Mouse (Mus musculus): Measurements from ENCODE around the gene Slc2a9. TPM values are rescaled to one million over a fixed set of nuclear protein-coding genes. Genes with fewer than 3 reads are reported as not detected.
A peak's percentile ranks its signal among the peaks of the same experiment; 100 is the strongest.

Gene Slc2a9
- polyA plus RNA-seq (2014; fragmentation: Nextera tagmentation; extraction: Ambion mirVana) = 0.48 and 0.62 TPM in 2 replicates

DNA sequence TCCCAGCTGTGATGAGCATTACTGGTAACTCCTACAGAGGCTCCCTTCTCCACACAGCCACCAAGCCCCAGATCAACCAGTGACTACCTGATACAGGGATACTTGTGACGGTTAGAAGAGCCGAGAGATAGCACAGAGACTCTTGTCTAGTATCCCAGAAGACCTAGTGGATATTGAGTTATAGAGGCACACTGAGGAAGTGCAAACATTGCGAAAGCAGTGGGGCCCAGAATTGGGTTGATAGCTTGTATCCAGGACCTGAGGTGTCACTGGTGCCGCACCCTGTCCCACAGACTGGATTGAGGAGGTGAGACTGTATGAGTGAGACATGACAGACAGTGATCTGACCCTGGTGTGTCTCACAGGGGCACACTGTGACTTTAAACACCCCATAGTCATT, at the start of gene Slc2a9:
TSS of gene Slc2a9 (minus strand) at position 152 of the 400 bp plus-strand sequence.
- no peak for ATAC-seq
- DNase-seq (ENCODE audit: low spot score) = no peak
- Histone ChIP-seq H3K9ac (ENCODE audit: low read length) (no peak within 1 kb of the TSS), H3K27ac (ENCODE audit: low read depth, low read length) (no peak within 1 kb of the TSS), H3K27me3 (replicated peaks; ENCODE audit: control insufficient read depth, insufficient read depth, low read length) (no peaks in the 10 kb centered on the region), H3K4me3 (ENCODE audit: low read depth, low read length) (no peak within 1 kb of the TSS), H3K4me2 (ENCODE audit: low read length) (no peak within 1 kb of the TSS), H3K4me1 (ENCODE audit: control insufficient read depth, insufficient read depth, low read length) (no peaks in the 10 kb centered on the region), H3K36me3 (ENCODE audit: control insufficient read depth, insufficient read depth, low read length) (no peaks in the 10 kb centered on the region), H3K9me3 (replicated peaks; ENCODE audit: control insufficient read depth, low read length) (no peaks in the 10 kb centered on the region)
- WGBS = 84% methylated on average over 4 of the region's 4 CpGs

DNA sequence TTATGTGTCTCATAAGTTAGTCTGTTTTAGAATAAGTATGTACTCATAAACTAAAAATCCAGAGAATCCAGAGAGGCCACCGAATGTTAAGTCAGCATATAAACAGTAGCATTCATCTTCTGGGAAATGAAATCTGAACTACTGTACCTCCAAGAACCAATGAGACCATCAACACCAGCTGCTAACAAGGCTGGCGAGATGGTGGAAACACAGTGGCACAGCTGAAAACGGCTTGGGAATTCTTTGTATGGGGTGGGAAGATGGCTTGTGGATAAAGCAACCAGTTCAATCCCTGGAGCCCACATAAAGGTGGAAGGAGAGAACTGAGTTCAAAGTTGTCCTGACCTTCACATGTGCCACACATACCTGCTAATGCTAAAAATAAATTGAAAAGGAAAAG, 49.7 kb upstream of the Slc2a9 start:
- H3K4me2 ChIP-seq (ENCODE audit: low read length) = no peak overlapping the region
- H3K9ac ChIP-seq (ENCODE audit: low read length) = no peak overlapping the region
- H3K27ac ChIP-seq (ENCODE audit: low read depth, low read length) = no peak overlapping the region
- no peak overlapping the region for H3K4me3 ChIP-seq (ENCODE audit: low read depth, low read length)
- peaks cover 82% of the 10 kb centered on the region for H3K36me3 ChIP-seq (ENCODE audit: control insufficient read depth, insufficient read depth, low read length)
- H3K9me3 ChIP-seq (replicated peaks; ENCODE audit: control insufficient read depth, low read length) = no peaks in the 10 kb centered on the region
- ATAC-seq (no peak), DNase-seq (ENCODE audit: low spot score) (no peak)
- H3K4me1 ChIP-seq (ENCODE audit: control insufficient read depth, insufficient read depth, low read length) = no peaks in the 10 kb centered on the region; the same call in 1 of the 2 replicates
- WGBS = 85% methylated on average over 3 of the region's 3 CpGs
- no peaks in the 10 kb centered on the region for H3K27me3 ChIP-seq (replicated peaks; ENCODE audit: control insufficient read depth, insufficient read depth, low read length)

DNA sequence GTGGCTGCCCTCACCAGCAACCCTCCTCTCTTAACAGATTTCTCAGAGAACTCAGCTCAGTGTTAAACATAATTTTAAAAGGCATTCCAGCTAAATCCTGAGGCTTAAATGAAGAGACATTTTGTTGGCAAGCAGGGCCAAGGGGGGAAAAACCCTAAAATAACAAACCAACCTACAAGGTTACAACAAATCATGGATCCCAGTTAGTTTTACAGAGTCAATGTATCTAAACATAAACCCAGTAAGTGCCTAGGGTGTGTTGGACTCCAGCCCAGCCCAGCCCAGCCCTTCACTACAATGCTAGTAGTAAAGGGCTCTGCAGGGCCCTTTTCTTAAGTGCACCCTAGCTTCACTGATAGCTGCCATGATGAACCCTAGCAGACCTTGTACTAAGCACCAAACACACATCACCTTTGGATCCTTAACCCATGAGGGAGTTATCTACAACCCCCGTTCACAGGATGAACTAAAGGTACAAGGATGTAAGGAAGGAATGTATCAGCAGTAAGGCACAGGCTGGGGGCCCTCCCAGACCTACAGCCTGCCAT, 47.4 kb upstream of the Slc2a9 start:
- Histone ChIP-seq H3K27ac (ENCODE audit: low read depth, low read length) (no peak overlapping the region; the same call in 1 of the 2 replicates), H3K4me2 (ENCODE audit: low read length) (no peak overlapping the region), H3K4me1 (ENCODE audit: control insufficient read depth, insufficient read depth, low read length) (peaks cover 3% of the 10 kb centered on the region; the same call in 1 of the 2 replicates), H3K4me3 (ENCODE audit: low read depth, low read length) (no peak overlapping the region), H3K36me3 (ENCODE audit: control insufficient read depth, insufficient read depth, low read length) (peaks cover 86% of the 10 kb centered on the region), H3K27me3 (replicated peaks; ENCODE audit: control insufficient read depth, insufficient read depth, low read length) (no peaks in the 10 kb centered on the region), H3K9me3 (replicated peaks; ENCODE audit: control insufficient read depth, low read length) (no peaks in the 10 kb centered on the region), H3K9ac (ENCODE audit: low read length) (no peak overlapping the region)
- DNase-seq (ENCODE audit: low spot score) = no peak
- WGBS = 74% methylated on average over 1 of the region's 1 CpGs
- no peak for ATAC-seq

DNA sequence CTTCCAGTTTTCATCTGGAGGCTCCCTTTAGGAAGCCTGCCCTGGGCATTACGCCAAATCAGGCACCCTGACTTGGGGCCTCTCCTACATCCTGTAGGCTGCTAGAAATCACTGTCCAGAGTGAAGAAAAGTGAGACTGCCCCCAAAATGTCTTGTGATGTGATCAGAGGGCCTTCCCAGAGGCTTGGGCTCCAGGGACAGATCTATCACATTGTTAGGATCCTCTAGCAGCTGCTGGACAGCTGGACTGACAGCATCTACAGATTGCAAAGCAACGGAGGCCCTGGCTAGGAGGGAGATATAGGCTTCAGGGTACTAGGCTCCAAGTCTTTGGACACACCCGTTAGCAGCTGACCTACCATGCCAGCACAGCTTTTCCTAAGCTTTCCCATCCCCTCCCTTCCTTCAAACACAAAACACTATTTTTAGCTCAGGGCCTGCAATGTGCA, 46.5 kb upstream of the Slc2a9 start:
- ATAC-seq (no peak), DNase-seq (ENCODE audit: low spot score) (peak; percentile 7)
- Histone ChIP-seq H3K4me1 (ENCODE audit: control insufficient read depth, insufficient read depth, low read length) (peaks cover 3% of the 10 kb centered on the region; the same call in 1 of the 2 replicates), H3K4me3 (ENCODE audit: low read depth, low read length) (no peak overlapping the region), H3K9me3 (replicated peaks; ENCODE audit: control insufficient read depth, low read length) (no peaks in the 10 kb centered on the region), H3K9ac (ENCODE audit: low read length) (no peak overlapping the region), H3K36me3 (ENCODE audit: control insufficient read depth, insufficient read depth, low read length) (peaks cover 87% of the 10 kb centered on the region), H3K4me2 (ENCODE audit: low read length) (no peak overlapping the region), H3K27ac (ENCODE audit: low read depth, low read length) (peak overlapping the region; percentile 39; the same call in 1 of the 2 replicates), H3K27me3 (replicated peaks; ENCODE audit: control insufficient read depth, insufficient read depth, low read length) (no peaks in the 10 kb centered on the region)
- 75% methylated on average over 3 of the region's 3 CpGs for WGBS

DNA sequence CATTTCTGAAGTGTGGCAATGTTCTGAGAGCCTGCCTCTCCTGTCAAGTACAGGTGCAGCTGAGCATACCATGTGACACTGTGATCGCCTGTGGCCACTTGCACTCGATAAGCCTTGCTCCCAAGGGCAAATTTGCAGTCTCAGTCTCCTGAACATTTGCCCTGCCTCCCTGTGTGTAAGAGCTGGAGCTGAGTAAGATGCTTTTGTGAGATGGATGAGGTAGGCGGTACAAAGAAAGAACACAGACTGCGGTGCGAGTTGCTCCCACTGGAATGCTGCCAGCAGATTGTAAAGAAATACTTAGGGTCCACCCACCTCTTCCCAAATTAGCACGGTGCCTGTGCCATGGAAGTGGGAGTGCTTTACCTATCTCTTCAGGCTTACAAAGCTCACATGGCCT, 44.4 kb upstream of the Slc2a9 start:
- DNase-seq (ENCODE audit: low spot score) = peak; percentile 19
- WGBS = 23% methylated on average over 6 of the region's 6 CpGs
- no peak for ATAC-seq

DNA sequence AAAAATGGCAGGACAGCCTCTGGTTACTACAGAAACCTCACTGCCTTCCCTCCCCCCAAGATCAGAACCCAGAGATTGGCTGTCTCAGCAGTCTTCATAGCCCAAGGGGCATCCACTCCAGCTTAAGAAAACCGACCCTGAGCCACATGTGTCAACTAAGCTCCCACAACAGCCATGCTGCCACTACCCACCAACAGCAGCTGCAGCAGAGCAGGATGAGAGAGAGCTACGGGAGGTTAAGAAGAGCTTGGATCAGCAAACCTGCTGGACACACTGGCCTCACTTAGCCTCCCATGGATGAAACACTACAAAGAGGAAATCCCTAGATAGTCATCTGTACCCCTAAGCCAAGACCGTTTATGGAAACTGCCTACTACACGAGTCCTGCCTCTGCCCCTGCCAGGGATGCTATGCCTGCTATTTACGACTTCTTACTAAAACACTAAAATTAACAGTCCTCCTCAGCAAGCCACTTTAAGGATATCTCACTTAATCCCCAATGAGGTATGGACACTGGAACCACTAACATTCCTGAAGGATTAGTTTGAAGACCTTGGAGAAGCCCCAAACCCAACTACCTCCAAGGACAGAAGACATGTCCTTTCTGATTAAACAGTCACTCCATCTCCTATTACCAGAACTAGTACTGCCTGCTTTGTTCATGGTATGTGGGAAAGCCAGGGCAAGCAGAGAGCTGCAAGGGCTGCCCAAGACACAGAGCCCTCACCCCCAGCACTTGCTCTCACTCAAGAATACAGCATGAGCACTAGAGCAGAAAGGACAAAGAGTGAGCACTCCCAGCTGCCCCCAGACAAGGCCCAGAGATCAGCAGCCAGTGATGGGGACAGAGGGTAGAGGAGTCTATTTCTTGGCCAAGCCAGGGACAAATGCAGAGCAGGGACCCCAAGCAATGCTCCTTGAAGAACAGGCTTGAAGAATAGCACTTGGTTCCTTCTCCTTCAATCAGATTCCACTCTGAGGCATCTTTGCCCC, 41.8 kb upstream of the Slc2a9 start:
- no peak overlapping the region for H3K4me3 ChIP-seq (ENCODE audit: low read depth, low read length)
- no peak overlapping the region for H3K9ac ChIP-seq (ENCODE audit: low read length)
- H3K4me2 ChIP-seq (ENCODE audit: low read length) = no peak overlapping the region
- whole genome bisulfite sequencing = 82% methylated on average over 5 of the region's 5 CpGs
- H3K4me1 ChIP-seq (ENCODE audit: control insufficient read depth, insufficient read depth, low read length) = peaks cover 7% of the 10 kb centered on the region; the same call in 1 of the 2 replicates
- H3K9me3 ChIP-seq (replicated peaks; ENCODE audit: control insufficient read depth, low read length) = no peaks in the 10 kb centered on the region
- H3K36me3 ChIP-seq (ENCODE audit: control insufficient read depth, insufficient read depth, low read length) = peaks cover 97% of the 10 kb centered on the region
- no peak for DNase-seq (ENCODE audit: low spot score)
- 0 out of 2 replicates have a peak overlapping the region, but pooled peaks have one; percentile 3 for H3K27ac ChIP-seq (ENCODE audit: low read depth, low read length)
- H3K27me3 ChIP-seq (replicated peaks; ENCODE audit: control insufficient read depth, insufficient read depth, low read length) = no peaks in the 10 kb centered on the region
- no peak for ATAC-seq

More for the DNA sequence above, 44.4 kb upstream of the Slc2a9 start:
- no peak overlapping the region for H3K4me3 ChIP-seq (ENCODE audit: low read depth, low read length)
- H3K27ac ChIP-seq (ENCODE audit: low read depth, low read length) = no peak overlapping the region
- no peak overlapping the region for H3K9ac ChIP-seq (ENCODE audit: low read length)
- peaks cover 95% of the 10 kb centered on the region for H3K36me3 ChIP-seq (ENCODE audit: control insufficient read depth, insufficient read depth, low read length)
- H3K27me3 ChIP-seq (replicated peaks; ENCODE audit: control insufficient read depth, insufficient read depth, low read length) = no peaks in the 10 kb centered on the region
- H3K9me3 ChIP-seq (replicated peaks; ENCODE audit: control insufficient read depth, low read length) = no peaks in the 10 kb centered on the region
- H3K4me1 ChIP-seq (ENCODE audit: control insufficient read depth, insufficient read depth, low read length) = peaks cover 7% of the 10 kb centered on the region; the same call in 1 of the 2 replicates
- H3K4me2 ChIP-seq (ENCODE audit: low read length) = no peak overlapping the region

DNA sequence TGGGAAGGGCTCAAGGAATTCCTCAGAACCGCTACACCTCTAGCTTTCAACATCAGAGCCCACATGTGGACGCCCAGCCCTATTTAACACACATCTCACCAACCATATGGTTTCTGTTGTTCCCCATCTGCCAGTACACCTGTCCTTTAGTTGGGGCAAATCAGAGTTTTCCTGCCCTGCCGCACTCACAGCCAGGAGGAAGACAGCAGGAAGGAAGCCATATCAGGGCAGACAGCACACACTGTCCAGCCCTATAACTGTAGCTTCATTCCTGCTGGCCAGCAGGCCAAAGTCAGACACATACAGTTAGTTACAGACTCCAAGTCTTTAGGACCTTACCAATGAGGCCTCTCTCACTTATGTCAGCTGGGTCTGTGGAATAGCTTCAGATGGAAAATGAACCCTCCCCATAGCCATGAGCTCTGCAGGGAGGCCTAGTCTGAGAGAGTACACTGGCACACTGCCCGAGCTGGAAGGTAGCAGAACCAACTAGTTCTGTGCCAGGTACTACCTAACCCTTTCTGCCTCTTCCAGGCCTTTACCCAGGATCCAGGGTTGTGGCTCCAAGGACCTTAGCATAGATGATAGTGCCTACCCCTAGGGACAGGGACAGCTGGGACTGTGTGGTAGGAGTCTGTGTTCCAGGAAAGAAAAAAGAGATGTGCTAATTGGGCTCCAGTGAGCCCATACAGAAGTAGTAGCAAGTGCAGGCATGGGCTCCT, 40.7 kb upstream of the Slc2a9 start:
- H3K9ac ChIP-seq (ENCODE audit: low read length) = no peak overlapping the region
- no peaks in the 10 kb centered on the region for H3K27me3 ChIP-seq (replicated peaks; ENCODE audit: control insufficient read depth, insufficient read depth, low read length)
- H3K4me3 ChIP-seq (ENCODE audit: low read depth, low read length) = no peak overlapping the region
- H3K9me3 ChIP-seq (replicated peaks; ENCODE audit: control insufficient read depth, low read length) = no peaks in the 10 kb centered on the region
- peaks cover 7% of the 10 kb centered on the region; the same call in 1 of the 2 replicates for H3K4me1 ChIP-seq (ENCODE audit: control insufficient read depth, insufficient read depth, low read length)
- H3K36me3 ChIP-seq (ENCODE audit: control insufficient read depth, insufficient read depth, low read length) = peaks cover 97% of the 10 kb centered on the region
- H3K4me2 ChIP-seq (ENCODE audit: low read length) = no peak overlapping the region
- peak overlapping the region; percentile 3; the same call in 1 of the 2 replicates for H3K27ac ChIP-seq (ENCODE audit: low read depth, low read length)
- peak; percentile 18 for DNase-seq (ENCODE audit: low spot score)
- peak; percentile 64; the same call in 1 of the 2 replicates for ATAC-seq
- WGBS = 66% methylated on average over 4 of the region's 4 CpGs

DNA sequence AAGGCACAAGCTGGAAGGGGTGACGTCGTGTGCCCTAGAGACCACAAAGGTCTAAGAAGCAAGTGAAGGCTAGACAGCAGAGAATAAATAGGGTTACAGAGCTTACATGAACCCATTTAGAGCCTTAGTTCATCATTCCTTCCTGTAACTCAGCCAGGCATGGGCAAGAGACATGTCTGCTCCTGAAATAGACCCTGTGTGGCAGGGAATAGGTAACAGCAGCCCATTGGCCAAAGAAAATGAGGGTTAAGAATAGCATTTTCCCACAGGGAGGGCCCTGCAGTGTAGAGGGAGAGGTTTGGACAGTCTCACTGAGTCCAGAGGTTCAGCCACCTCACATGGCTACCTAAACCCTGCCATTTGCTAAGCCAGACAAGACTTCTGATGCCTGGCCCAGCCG, 38.8 kb upstream of the Slc2a9 start:
- Histone ChIP-seq H3K27me3 (replicated peaks; ENCODE audit: control insufficient read depth, insufficient read depth, low read length) (no peaks in the 10 kb centered on the region), H3K4me2 (ENCODE audit: low read length) (no peak overlapping the region), H3K27ac (ENCODE audit: low read depth, low read length) (no peak overlapping the region), H3K36me3 (ENCODE audit: control insufficient read depth, insufficient read depth, low read length) (peaks cover 97% of the 10 kb centered on the region), H3K4me1 (ENCODE audit: control insufficient read depth, insufficient read depth, low read length) (0 out of 2 replicates have a peak, but pooled peaks cover 4% of the 10 kb centered on the region), H3K9ac (ENCODE audit: low read length) (no peak overlapping the region), H3K9me3 (replicated peaks; ENCODE audit: control insufficient read depth, low read length) (no peaks in the 10 kb centered on the region), H3K4me3 (ENCODE audit: low read depth, low read length) (no peak overlapping the region)
- no peak for ATAC-seq
- no peak for DNase-seq (ENCODE audit: low spot score)
- WGBS = 89% methylated on average over 3 of the region's 3 CpGs

All from forebrain, embryonic 14.5 days (tissue).